Mouse (Mus musculus): ENCODE results near the gene Atp6v0d1. TPM values are rescaled to one million over a fixed set of nuclear protein-coding genes. Genes with fewer than 3 reads are reported as not detected.

Atp6v0d1 gene
- polyA plus RNA-seq, 1 experiment from 2014 or later: 159 TPM

DNA sequence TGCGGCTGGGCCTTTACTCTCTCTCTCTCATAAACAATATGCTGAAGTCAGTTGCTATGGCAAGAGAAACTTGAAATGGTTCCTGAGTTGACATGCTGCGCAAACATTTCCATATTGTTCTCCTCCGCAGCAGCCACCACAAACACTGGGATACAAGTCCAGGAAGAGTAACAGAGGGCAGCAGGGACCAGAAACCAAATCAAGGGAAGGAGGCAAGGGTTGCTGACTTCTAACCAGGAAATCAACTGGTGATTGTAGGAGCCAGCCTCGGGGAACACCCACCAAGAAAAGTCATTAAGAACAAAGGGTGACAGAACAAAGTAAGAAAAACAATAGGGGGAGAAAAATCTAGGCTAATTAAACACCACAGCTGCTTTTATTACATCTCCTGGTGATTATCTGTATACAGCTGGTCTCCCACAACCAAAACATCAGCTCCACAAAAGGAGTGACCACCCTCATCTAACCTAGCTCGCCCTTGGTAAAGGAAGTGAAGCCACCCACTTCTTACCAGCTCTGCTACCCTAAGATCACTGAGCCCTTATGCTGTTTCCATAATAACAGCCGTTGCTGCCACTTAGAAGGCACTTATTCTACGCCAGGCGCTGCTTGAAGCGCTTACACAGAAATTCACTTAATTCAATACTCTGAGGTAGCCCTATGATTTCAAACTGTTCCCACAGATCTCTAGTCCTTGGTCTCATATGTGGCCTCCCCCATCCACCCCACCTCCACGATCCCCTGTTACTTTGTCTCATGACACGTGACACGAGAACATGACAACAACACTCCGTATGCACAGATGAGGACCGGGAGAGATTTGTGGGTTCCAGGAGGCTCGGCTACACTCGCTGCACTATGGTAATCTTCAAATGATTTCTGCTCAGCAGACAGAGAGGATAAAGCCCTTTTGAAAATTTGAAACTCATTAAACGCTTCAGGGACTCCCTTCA is 70.2 kb downstream of the Atp6v0d1 start:
- in situ Hi-C loops (cut with MboI; ENCODE audit: low pct_unique_long_range_greater_than_20kb): no loop called here
- CTCF ChIA-PET: interaction anchor here (0.7 to 2.7 kb wide), 4 partner anchors 12 to 48 kb away, joined by 3 to 15 read pairs (median 4); no protein-coding TSS in a partner anchor
- POLR2A ChIA-PET: interaction anchor here (1.3 to 1.6 kb wide), 3 partner anchors 11 to 20 kb away, joined by 3 to 4 read pairs (median 4); no protein-coding TSS in a partner anchor
- no peak for TF ChIP-seq CTCF (IDR thresholded peaks at IDR 0.05)
- H3K27me3 ChIP-seq: no peaks in the 10 kb centered on the region
- ATAC-seq (no peak), DNase-seq (ENCODE audit: low read depth, low spot score) (no peak)

DNA sequence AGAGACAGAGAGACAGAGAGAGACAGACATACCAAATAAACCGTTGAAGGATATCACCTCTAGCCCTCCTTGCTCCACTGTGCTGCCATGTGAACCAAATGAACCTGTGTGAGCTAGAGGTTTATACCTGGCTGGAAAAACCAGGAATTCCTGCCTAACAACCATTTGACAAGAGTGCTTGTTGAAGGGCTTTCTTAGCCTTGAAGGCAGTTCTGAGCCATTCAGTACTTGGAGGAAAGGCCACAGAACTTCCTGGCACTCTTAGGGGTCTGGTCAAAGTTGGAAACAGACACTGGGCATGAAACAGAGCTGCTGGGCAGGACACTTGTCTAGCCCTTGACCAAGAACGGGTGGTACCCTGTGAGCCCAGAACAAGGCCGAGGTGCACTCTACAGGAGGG is 71.3 kb downstream of the Atp6v0d1 start:
- in situ Hi-C loops (cut with MboI; ENCODE audit: low pct_unique_long_range_greater_than_20kb): no loop called here
- POLR2A ChIA-PET: interaction anchor here (0.5 to 1.4 kb wide), 2 partner anchors 21 to 98 kb away, joined by 4 to 5 read pairs; no protein-coding TSS in a partner anchor
- CTCF ChIA-PET: interaction anchor here (1.5 to 2.7 kb wide), 4 partner anchors 11 to 21 kb away, joined by 4 to 15 read pairs (median 6); no protein-coding TSS in a partner anchor
- ATAC-seq: no peak
- no peak for TF ChIP-seq CTCF (IDR thresholded peaks at IDR 0.05)
- DNase-seq (ENCODE audit: low read depth, low spot score): no peak
- H3K27me3 ChIP-seq: no peaks in the 10 kb centered on the region

DNA sequence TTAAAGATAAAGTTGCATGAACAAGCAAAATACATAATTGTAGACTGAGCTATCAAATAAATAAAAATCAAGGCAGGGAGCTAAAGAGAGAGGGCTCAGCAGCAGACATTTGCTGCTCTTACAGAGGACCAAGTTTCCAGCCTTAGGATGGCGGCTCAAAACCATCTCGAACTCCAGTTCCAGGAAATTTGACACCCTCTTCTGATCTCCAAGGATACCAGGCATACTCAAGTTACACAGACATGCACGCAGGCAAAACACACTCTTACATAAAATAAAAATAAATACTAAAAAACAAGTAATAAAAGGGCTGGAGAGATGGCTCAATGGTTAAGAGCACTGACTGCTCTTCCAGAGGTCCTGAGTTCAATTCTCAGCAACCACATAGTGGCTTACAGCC is 72.4 kb downstream of the Atp6v0d1 start:
- no peak for ATAC-seq
- ChIA-PET POLR2A (interaction anchor here (0.8 to 1.3 kb wide), 3 partner anchors 10 to 55 kb away, joined by 3 to 5 read pairs (median 4); no protein-coding TSS in a partner anchor), CTCF (interaction anchor here (1.5 to 3.1 kb wide), 4 partner anchors 8 to 22 kb away, joined by 5 to 15 read pairs (median 10); no protein-coding TSS in a partner anchor)
- DNase-seq (ENCODE audit: low read depth, low spot score): no peak
- H3K27me3 ChIP-seq: no peaks in the 10 kb centered on the region
- TF ChIP-seq CTCF (IDR thresholded peaks at IDR 0.05): no peak
- in situ Hi-C loops (cut with MboI; ENCODE audit: low pct_unique_long_range_greater_than_20kb): no loop called here

DNA sequence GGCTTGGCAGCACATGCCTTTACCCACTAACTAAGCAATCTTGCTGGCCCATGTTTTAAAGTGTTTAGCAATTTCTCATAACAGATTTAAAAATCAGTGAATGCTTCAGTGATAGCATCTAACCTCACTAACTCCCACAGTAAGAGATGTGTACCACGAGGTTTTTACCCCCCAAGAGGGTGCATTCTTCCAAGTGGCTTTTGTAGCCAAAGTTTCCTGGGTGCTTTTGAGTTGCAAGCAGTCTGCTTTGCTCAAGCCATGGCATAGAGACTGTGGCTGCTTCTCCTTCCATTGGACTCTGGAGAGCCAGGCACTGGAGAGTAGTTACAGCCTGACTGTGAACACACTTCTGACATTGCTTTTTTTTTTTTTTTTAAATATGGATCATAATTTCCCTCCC is 76.6 kb downstream of the Atp6v0d1 start:
- DNase-seq (ENCODE audit: low read depth, low spot score) (peak; percentile 71), ATAC-seq (peak; percentile 51)
- in situ Hi-C loops (cut with MboI; ENCODE audit: low pct_unique_long_range_greater_than_20kb): loop anchor here (5.0 kb wide), 2 partner anchors 33 to 63 kb away; no protein-coding TSS in a partner anchor
- ChIA-PET CTCF (interaction anchor here (1.1 to 1.7 kb wide), 4 partner anchors 12 to 77 kb away, joined by 4 read pairs; partner anchors contain the start of gene Atp6v0d1), POLR2A (interaction anchor here (0.6 to 1.1 kb wide), 3 partner anchors 29 to 45 kb away, joined by 3 read pairs; partner anchors contain the start of gene Hsd11b2)
- TF ChIP-seq CTCF (IDR thresholded peaks at IDR 0.05): no peak
- no peaks in the 10 kb centered on the region for H3K27me3 ChIP-seq

DNA sequence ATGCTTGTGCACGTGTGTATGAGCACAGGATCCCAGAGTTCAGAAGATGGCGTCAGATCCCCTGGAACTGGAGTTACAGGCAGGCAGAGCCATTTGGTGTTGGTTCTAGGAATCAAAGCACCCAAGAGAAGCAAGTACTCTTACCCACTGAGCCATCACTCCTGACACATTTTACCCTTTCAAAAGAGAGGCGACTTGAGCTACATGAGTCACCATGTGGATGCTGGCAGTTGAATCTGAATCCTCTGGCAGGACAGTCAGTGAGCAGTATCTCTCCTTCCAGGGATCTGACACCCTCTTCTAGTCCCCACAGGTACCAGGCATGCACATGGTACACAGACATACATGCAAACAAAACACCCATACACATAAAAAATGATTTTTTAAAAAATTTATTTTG is 77.8 kb downstream of the Atp6v0d1 start:
- no peak for TF ChIP-seq CTCF (IDR thresholded peaks at IDR 0.05)
- ChIA-PET POLR2A (interaction anchor here (0.7 kb wide), 1 partner anchor 11 kb away, joined by 3 read pairs; no protein-coding TSS in a partner anchor), CTCF (interaction anchor here (0.9 to 2.1 kb wide), 7 partner anchors 10 to 78 kb away, joined by 3 to 7 read pairs (median 4); partner anchors contain the start of gene Atp6v0d1)
- in situ Hi-C loops (cut with MboI; ENCODE audit: low pct_unique_long_range_greater_than_20kb): loop anchor here (5.0 kb wide), 2 partner anchors 34 to 64 kb away; no protein-coding TSS in a partner anchor
- H3K27me3 ChIP-seq: no peaks in the 10 kb centered on the region
- no peak for DNase-seq (ENCODE audit: low read depth, low spot score)
- ATAC-seq: no peak

DNA sequence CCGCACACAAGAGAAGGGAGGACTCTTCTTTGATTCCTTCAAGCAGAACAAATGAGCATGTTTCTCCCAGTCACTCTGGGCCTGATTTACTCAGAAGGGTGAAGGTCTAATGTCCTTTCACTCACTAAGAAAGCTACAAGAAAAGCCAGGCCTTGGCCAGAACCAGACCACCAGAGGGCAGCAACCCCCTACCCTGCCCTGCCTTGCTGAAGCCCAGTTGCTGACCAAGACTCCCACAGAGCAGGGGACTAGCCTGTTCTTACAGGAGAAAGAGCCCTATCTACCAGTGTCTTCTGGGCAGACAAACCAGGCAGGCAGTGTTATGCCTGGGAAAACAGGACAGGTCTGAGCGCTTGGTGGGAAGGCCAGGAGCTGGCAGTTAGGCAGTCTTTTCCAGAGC is 81.5 kb downstream of the Atp6v0d1 start:
- CTCF ChIA-PET: interaction anchor here (0.8 to 3.5 kb wide), 21 partner anchors 9 to 106 kb away, joined by 3 to 21 read pairs (median 6); partner anchors contain the start of genes Atp6v0d1, Hsd11b2 and Tppp3
- in situ Hi-C loops (cut with MboI; ENCODE audit: low pct_unique_long_range_greater_than_20kb): no loop called here
- DNase-seq (ENCODE audit: low read depth, low spot score): peak; percentile 88
- peak; percentile 92 for TF ChIP-seq CTCF (IDR thresholded peaks at IDR 0.05)
- no peaks in the 10 kb centered on the region for H3K27me3 ChIP-seq
- peak; percentile 71 for ATAC-seq
- POLR2A ChIA-PET: interaction anchor here (0.5 to 1.4 kb wide), 6 partner anchors 12 to 81 kb away, joined by 3 to 4 read pairs (median 3); partner anchors contain the start of genes Atp6v0d1 and Zdhhc1

DNA sequence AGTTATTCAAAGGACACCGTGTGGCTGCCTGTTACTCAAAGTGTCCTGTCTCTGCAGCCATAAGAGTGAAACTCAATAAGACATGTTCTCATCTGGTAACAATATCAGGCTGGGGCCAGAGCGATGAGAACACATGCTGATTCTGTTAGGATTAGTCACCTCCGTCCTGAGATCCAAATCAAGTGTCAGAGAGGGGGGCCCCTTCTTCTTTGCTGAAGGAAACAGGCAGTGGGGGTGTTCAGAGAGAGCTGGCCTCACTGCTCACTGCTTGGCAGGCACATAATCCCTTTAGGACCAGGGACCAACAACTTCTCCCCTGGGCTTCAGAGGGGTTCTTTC is 81.8 kb downstream of the Atp6v0d1 start:
- ChIA-PET POLR2A (interaction anchor here (0.7 to 1.4 kb wide), 3 partner anchors 17 to 81 kb away, joined by 3 to 4 read pairs (median 3); partner anchors contain the start of gene Atp6v0d1), CTCF (interaction anchor here (0.9 to 3.5 kb wide), 18 partner anchors 10 to 106 kb away, joined by 3 to 21 read pairs (median 6); partner anchors contain the start of genes Atp6v0d1 and Tppp3)
- in situ Hi-C loops (cut with MboI; ENCODE audit: low pct_unique_long_range_greater_than_20kb): no loop called here
- DNase-seq (ENCODE audit: low read depth, low spot score) (no peak), ATAC-seq (peak; percentile 62)
- no peaks in the 10 kb centered on the region for H3K27me3 ChIP-seq
- TF ChIP-seq CTCF (IDR thresholded peaks at IDR 0.05): no peak

DNA sequence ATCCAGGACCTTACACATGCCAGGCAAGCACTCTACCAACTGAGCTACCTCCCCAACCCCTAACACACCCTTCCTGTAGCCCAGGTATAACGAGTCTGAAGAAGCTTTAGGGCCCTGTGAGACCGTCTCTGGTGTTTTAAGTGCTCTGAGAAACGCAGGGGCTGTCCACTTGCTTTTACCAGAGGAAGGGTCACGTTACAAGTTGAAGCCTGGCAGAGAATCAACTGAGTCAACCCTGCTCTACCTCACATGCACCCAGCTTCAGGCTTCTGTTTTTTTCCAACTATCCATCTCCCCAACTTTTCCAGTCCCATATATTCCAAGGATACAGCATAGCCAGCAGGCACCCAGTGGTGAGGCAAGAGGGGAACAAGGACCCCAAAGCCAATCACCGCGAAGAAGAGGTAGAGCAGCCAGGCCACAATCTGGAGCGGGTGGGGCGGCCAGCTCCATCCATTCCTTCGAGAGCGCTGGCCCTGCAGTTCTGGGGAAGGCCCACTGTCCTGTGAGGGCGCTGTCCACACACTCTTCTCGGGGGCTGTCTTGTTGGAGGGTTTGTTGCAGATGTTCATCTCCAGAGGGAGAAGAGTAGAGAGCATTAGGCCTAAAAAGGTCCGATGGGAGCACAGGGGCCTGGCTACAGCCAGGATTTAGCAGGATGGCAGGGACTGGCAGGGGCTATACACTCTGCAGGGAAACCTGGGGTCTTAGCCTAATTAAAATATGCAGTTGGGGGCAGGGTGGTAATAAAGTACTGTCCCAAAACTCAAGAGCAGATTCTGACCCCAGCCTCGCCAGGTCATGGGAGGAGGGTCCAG is 82.4 kb downstream of the Atp6v0d1 start:
- in situ Hi-C loops (cut with MboI; ENCODE audit: low pct_unique_long_range_greater_than_20kb): no loop called here
- H3K27me3 ChIP-seq: no peaks in the 10 kb centered on the region
- ChIA-PET CTCF (interaction anchor here (0.9 to 3.5 kb wide), 16 partner anchors 11 to 112 kb away, joined by 3 to 21 read pairs (median 6); partner anchors contain the start of genes Atp6v0d1 and Tppp3), POLR2A (interaction anchor here (0.6 to 1.4 kb wide), 4 partner anchors 10 to 82 kb away, joined by 3 to 5 read pairs (median 4); partner anchors contain the start of gene Atp6v0d1)
- no peak for TF ChIP-seq CTCF (IDR thresholded peaks at IDR 0.05)
- no peak for DNase-seq (ENCODE audit: low read depth, low spot score)
- no peak for ATAC-seq

DNA sequence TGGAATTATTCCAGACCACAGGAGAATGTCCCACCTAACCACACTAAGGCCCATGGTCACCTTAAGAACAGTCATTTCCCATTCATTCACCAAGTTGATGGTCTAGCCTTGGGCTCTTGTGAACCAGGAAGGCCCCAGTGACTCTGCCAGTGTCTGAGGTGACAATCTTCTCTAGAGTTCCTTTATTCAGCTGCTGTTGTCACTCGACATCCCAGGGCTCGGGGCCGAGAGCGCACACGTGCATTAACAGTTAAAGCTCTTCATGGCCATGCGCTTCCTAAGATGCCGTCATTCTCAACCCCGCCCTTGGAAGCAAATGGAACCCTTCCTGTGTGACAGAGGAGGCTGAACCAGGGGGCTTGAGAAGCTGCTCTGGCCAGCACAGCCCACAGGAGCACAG is 83.7 kb downstream of the Atp6v0d1 start:
- H3K27me3 ChIP-seq: no peaks in the 10 kb centered on the region
- CTCF ChIA-PET: interaction anchor here (0.9 kb wide), 1 partner anchor 12 kb away, joined by 4 read pairs; no protein-coding TSS in a partner anchor
- in situ Hi-C loops (cut with MboI; ENCODE audit: low pct_unique_long_range_greater_than_20kb): no loop called here
- DNase-seq (ENCODE audit: low read depth, low spot score) (no peak), ATAC-seq (no peak)
- TF ChIP-seq CTCF (IDR thresholded peaks at IDR 0.05): no peak
- POLR2A ChIA-PET: interaction anchor here (0.7 kb wide), 1 partner anchor 25 kb away, joined by 3 read pairs; no protein-coding TSS in a partner anchor
